Mouse (Mus musculus): ENCODE measurements at regions not wholly inside any gene's neighbourhood (a gene's known extent, or its start where the extent isn't known, plus 50 kb on each side); places are given as distances from the start of the nearest gene placed in this dataset.

GRCm38 (mm10) chr9:59163390-59163976 lies 127.2 kb upstream of the Neo1 start:
- Histone ChIP-seq H3K4me2 (replicated peaks; ENCODE audit: low read depth, low read length) (no peak overlapping the region), H3K4me1 (ENCODE audit: insufficient read depth, low read length) (0 out of 2 replicates have a peak, but pooled peaks cover 3% of the 10 kb centered on the region), H3K4me3 (ENCODE audit: low read length) (no peak overlapping the region), H3K27me3 (ENCODE audit: insufficient read depth, low read length) (no peaks in the 10 kb centered on the region), H3K36me3 (ENCODE audit: insufficient read depth, low read length) (no peaks in the 10 kb centered on the region), H3K9me3 (ENCODE audit: low read length) (no peaks in the 10 kb centered on the region), H3K27ac (ENCODE audit: low read length) (no peak overlapping the region), H3K9ac (replicated peaks; ENCODE audit: low read length) (no peak overlapping the region)
- 40% methylated on average over 6 of the region's 6 CpGs for WGBS
- no peak for ATAC-seq (ENCODE audit: low FRiP score, low TSS enrichment)

- ATAC-seq (ENCODE audit: low FRiP score, low TSS enrichment), result no peak
- Histone ChIP-seq H3K4me1 (ENCODE audit: insufficient read depth, low read length) (0 out of 2 replicates have a peak, but pooled peaks cover 3% of the 10 kb centered on the region), H3K9ac (replicated peaks; ENCODE audit: low read length) (no peak overlapping the region), H3K27me3 (ENCODE audit: insufficient read depth, low read length) (no peaks in the 10 kb centered on the region), H3K4me2 (replicated peaks; ENCODE audit: low read depth, low read length) (no peak overlapping the region), H3K4me3 (ENCODE audit: low read length) (no peak overlapping the region), H3K9me3 (ENCODE audit: low read length) (no peaks in the 10 kb centered on the region), H3K27ac (ENCODE audit: low read length) (no peak overlapping the region), H3K36me3 (ENCODE audit: insufficient read depth, low read length) (no peaks in the 10 kb centered on the region)
- 16% methylated on average over 4 of the region's 4 CpGs for WGBS
These were observed 126.7 kb upstream of the Neo1 start for GRCm38 (mm10) chr9:59162954-59163353.

- Histone ChIP-seq H3K4me3 (ENCODE audit: low read length) (no peak overlapping the region), H3K4me1 (ENCODE audit: insufficient read depth, low read length) (0 out of 2 replicates have a peak, but pooled peaks cover 3% of the 10 kb centered on the region), H3K27me3 (ENCODE audit: insufficient read depth, low read length) (no peaks in the 10 kb centered on the region), H3K9ac (replicated peaks; ENCODE audit: low read length) (no peak overlapping the region), H3K9me3 (ENCODE audit: low read length) (no peaks in the 10 kb centered on the region), H3K27ac (ENCODE audit: low read length) (no peak overlapping the region), H3K4me2 (replicated peaks; ENCODE audit: low read depth, low read length) (no peak overlapping the region), H3K36me3 (ENCODE audit: insufficient read depth, low read length) (no peaks in the 10 kb centered on the region)
- ATAC-seq (ENCODE audit: low FRiP score, low TSS enrichment), result no peak
- WGBS, result 76% methylated on average over 5 of the region's 5 CpGs
These were observed 121.4 kb upstream of the Neo1 start for GRCm38 (mm10) chr9:59157663-59158062.

GRCm38 (mm10) chr9:59153945-59154344 lies 117.7 kb upstream of the Neo1 start:
- no peaks in the 10 kb centered on the region for H3K36me3 ChIP-seq (ENCODE audit: insufficient read depth, low read length)
- H3K4me3 ChIP-seq (ENCODE audit: low read length), result no peak overlapping the region
- H3K9ac ChIP-seq (replicated peaks; ENCODE audit: low read length), result no peak overlapping the region
- H3K4me1 ChIP-seq (ENCODE audit: insufficient read depth, low read length), result 0 out of 2 replicates have a peak, but pooled peaks cover 3% of the 10 kb centered on the region
- no peak for ATAC-seq (ENCODE audit: low FRiP score, low TSS enrichment)
- no peaks in the 10 kb centered on the region for H3K9me3 ChIP-seq (ENCODE audit: low read length)
- no peaks in the 10 kb centered on the region for H3K27me3 ChIP-seq (ENCODE audit: insufficient read depth, low read length)
- WGBS, result 47% methylated on average over 3 of the region's 3 CpGs
- H3K27ac ChIP-seq (ENCODE audit: low read length), result no peak overlapping the region
- H3K4me2 ChIP-seq (replicated peaks; ENCODE audit: low read depth, low read length), result no peak overlapping the region

GRCm38 (mm10) chr9:59153126-59153525 lies 116.9 kb upstream of the Neo1 start:
- WGBS, result 29% methylated on average over 5 of the region's 5 CpGs
- Histone ChIP-seq H3K27ac (ENCODE audit: low read length) (0 out of 2 replicates have a peak overlapping the region, but pooled peaks have one; percentile 17), H3K9me3 (ENCODE audit: low read length) (no peaks in the 10 kb centered on the region), H3K27me3 (ENCODE audit: insufficient read depth, low read length) (no peaks in the 10 kb centered on the region), H3K4me1 (ENCODE audit: insufficient read depth, low read length) (0 out of 2 replicates have a peak, but pooled peaks cover 3% of the 10 kb centered on the region), H3K4me3 (ENCODE audit: low read length) (no peak overlapping the region), H3K36me3 (ENCODE audit: insufficient read depth, low read length) (no peaks in the 10 kb centered on the region), H3K9ac (replicated peaks; ENCODE audit: low read length) (no peak overlapping the region), H3K4me2 (replicated peaks; ENCODE audit: low read depth, low read length) (no peak overlapping the region)
- no peak for ATAC-seq (ENCODE audit: low FRiP score, low TSS enrichment)

GRCm38 (mm10) chr9:59144256-59144800 lies 108.1 kb upstream of the Neo1 start:
- WGBS, result 67% methylated on average over 3 of the region's 3 CpGs

GRCm38 (mm10) chr9:59143610-59144009 lies 107.4 kb upstream of the Neo1 start:
- no peak for ATAC-seq (ENCODE audit: low FRiP score, low TSS enrichment)
- 88% methylated on average over 4 of the region's 4 CpGs for WGBS
- Histone ChIP-seq H3K36me3 (ENCODE audit: insufficient read depth, low read length) (no peaks in the 10 kb centered on the region), H3K9ac (replicated peaks; ENCODE audit: low read length) (no peak overlapping the region), H3K4me3 (ENCODE audit: low read length) (no peak overlapping the region), H3K27ac (ENCODE audit: low read length) (no peak overlapping the region), H3K4me1 (ENCODE audit: insufficient read depth, low read length) (no peaks in the 10 kb centered on the region), H3K4me2 (replicated peaks; ENCODE audit: low read depth, low read length) (no peak overlapping the region), H3K9me3 (ENCODE audit: low read length) (no peaks in the 10 kb centered on the region), H3K27me3 (ENCODE audit: insufficient read depth, low read length) (no peaks in the 10 kb centered on the region)

More at GRCm38 (mm10) chr9:59144256-59144800, 108.1 kb upstream of the Neo1 start:
- no peak overlapping the region for H3K27ac ChIP-seq (ENCODE audit: low read length)
- H3K4me2 ChIP-seq (replicated peaks; ENCODE audit: low read depth, low read length), result no peak overlapping the region
- H3K27me3 ChIP-seq (ENCODE audit: insufficient read depth, low read length), result no peaks in the 10 kb centered on the region
- H3K9ac ChIP-seq (replicated peaks; ENCODE audit: low read length), result no peak overlapping the region
- no peaks in the 10 kb centered on the region for H3K9me3 ChIP-seq (ENCODE audit: low read length)
- no peaks in the 10 kb centered on the region for H3K4me1 ChIP-seq (ENCODE audit: insufficient read depth, low read length)
- no peak overlapping the region for H3K4me3 ChIP-seq (ENCODE audit: low read length)
- H3K36me3 ChIP-seq (ENCODE audit: insufficient read depth, low read length), result no peaks in the 10 kb centered on the region
- no peak for ATAC-seq (ENCODE audit: low FRiP score, low TSS enrichment)

GRCm38 (mm10) chr9:59134171-59135041 lies 98.2 kb upstream of the Neo1 start:
- H3K27me3 ChIP-seq (ENCODE audit: insufficient read depth, low read length), result no peaks in the 10 kb centered on the region
- no peaks in the 10 kb centered on the region for H3K9me3 ChIP-seq (ENCODE audit: low read length)
- H3K27ac ChIP-seq (ENCODE audit: low read length), result peak overlapping the region; percentile 91
- peak overlapping the region; percentile 49; the same call in 1 of the 2 replicates for H3K9ac ChIP-seq (replicated peaks; ENCODE audit: low read length)
- no peaks in the 10 kb centered on the region for H3K36me3 ChIP-seq (ENCODE audit: insufficient read depth, low read length)
- H3K4me1 ChIP-seq (ENCODE audit: insufficient read depth, low read length), result peaks cover 18% of the 10 kb centered on the region
- peak overlapping the region; percentile 48 for H3K4me2 ChIP-seq (replicated peaks; ENCODE audit: low read depth, low read length)
- peak overlapping the region; percentile 32 for H3K4me3 ChIP-seq (ENCODE audit: low read length)
- WGBS, result 9% methylated on average over 15 of the region's 15 CpGs
- ATAC-seq (ENCODE audit: low FRiP score, low TSS enrichment), result peak; percentile 95

- H3K36me3 ChIP-seq (ENCODE audit: insufficient read depth, low read length), result no peaks in the 10 kb centered on the region
- peaks cover 15% of the 10 kb centered on the region for H3K4me1 ChIP-seq (ENCODE audit: insufficient read depth, low read length)
- no peak overlapping the region for H3K9ac ChIP-seq (replicated peaks; ENCODE audit: low read length)
- no peak overlapping the region for H3K27ac ChIP-seq (ENCODE audit: low read length)
- no peak for ATAC-seq (ENCODE audit: low FRiP score, low TSS enrichment)
- no peaks in the 10 kb centered on the region for H3K9me3 ChIP-seq (ENCODE audit: low read length)
- no peak overlapping the region for H3K4me3 ChIP-seq (ENCODE audit: low read length)
- no peak overlapping the region for H3K4me2 ChIP-seq (replicated peaks; ENCODE audit: low read depth, low read length)
- WGBS, result 85% methylated on average over 9 of the region's 9 CpGs
- no peaks in the 10 kb centered on the region for H3K27me3 ChIP-seq (ENCODE audit: insufficient read depth, low read length)
These were observed 93.6 kb upstream of the Neo1 start for GRCm38 (mm10) chr9:59129699-59130340.
